Mouse (Mus musculus): ENCODE data around the gene Pigm. TPM values are rescaled to one million over a fixed set of nuclear protein-coding genes. Genes with fewer than 3 reads are reported as not detected.
A peak's percentile ranks its signal among the peaks of the same experiment; 100 is the strongest.

The Pigm gene
- polyA plus RNA-seq, 1 experiment from 2014 or later, result 7.8 TPM

GRCm38 (mm10) chr1:172335804-172336203, 40.5 kb upstream of the Pigm start:
- H3K4me2 ChIP-seq (replicated peaks; ENCODE audit: low read depth, low read length), result no peak overlapping the region
- H3K27me3 ChIP-seq (ENCODE audit: insufficient read depth, low read length), result peaks cover 28% of the 10 kb centered on the region
- peaks cover 6% of the 10 kb centered on the region; the same call in 1 of the 2 replicates for H3K4me1 ChIP-seq (ENCODE audit: insufficient read depth, low read length)
- WGBS, result 69% methylated on average over 15 of the region's 15 CpGs
- no peak overlapping the region for H3K27ac ChIP-seq (ENCODE audit: low read length)
- no peak overlapping the region for H3K9ac ChIP-seq (replicated peaks; ENCODE audit: low read length)
- ATAC-seq (ENCODE audit: low FRiP score, low TSS enrichment), result no peak
- no peaks in the 10 kb centered on the region for H3K36me3 ChIP-seq (ENCODE audit: insufficient read depth, low read length)
- no peaks in the 10 kb centered on the region for H3K9me3 ChIP-seq (ENCODE audit: low read length)
- no peak overlapping the region for H3K4me3 ChIP-seq (ENCODE audit: low read length)

GRCm38 (mm10) chr1:172337411-172338185, 38.7 kb upstream of the Pigm start:
- Histone ChIP-seq H3K9me3 (ENCODE audit: low read length) (no peaks in the 10 kb centered on the region), H3K4me1 (ENCODE audit: insufficient read depth, low read length) (peaks cover 9% of the 10 kb centered on the region), H3K4me2 (replicated peaks; ENCODE audit: low read depth, low read length) (no peak overlapping the region), H3K4me3 (ENCODE audit: low read length) (no peak overlapping the region), H3K9ac (replicated peaks; ENCODE audit: low read length) (no peak overlapping the region), H3K36me3 (ENCODE audit: insufficient read depth, low read length) (no peaks in the 10 kb centered on the region), H3K27me3 (ENCODE audit: insufficient read depth, low read length) (peaks cover 39% of the 10 kb centered on the region), H3K27ac (ENCODE audit: low read length) (no peak overlapping the region)
- ATAC-seq (ENCODE audit: low FRiP score, low TSS enrichment), result no peak
- WGBS, result 42% methylated on average over 2 of the region's 2 CpGs

GRCm38 (mm10) chr1:172340729-172341321, 35.5 kb upstream of the Pigm start, which contains the start of gene Kcnj10:
Gene Kcnj10, plus strand, starts transcription at chr1:172341210.
- Histone ChIP-seq H3K9ac (replicated peaks; ENCODE audit: low read length) (peak within 1 kb of the TSS; percentile 46), H3K27me3 (ENCODE audit: insufficient read depth, low read length) (peaks cover 41% of the 10 kb centered on the region), H3K4me2 (replicated peaks; ENCODE audit: low read depth, low read length) (peak within 1 kb of the TSS; percentile 74), H3K4me3 (ENCODE audit: low read length) (peak within 1 kb of the TSS; percentile 53), H3K9me3 (ENCODE audit: low read length) (no peaks in the 10 kb centered on the region), H3K4me1 (ENCODE audit: insufficient read depth, low read length) (peaks cover 9% of the 10 kb centered on the region), H3K27ac (ENCODE audit: low read length) (no peak within 1 kb of the TSS), H3K36me3 (ENCODE audit: insufficient read depth, low read length) (no peaks in the 10 kb centered on the region)
- WGBS, result 3% methylated on average over 36 of the region's 38 CpGs
- ATAC-seq (ENCODE audit: low FRiP score, low TSS enrichment), result peak; percentile 94

- Histone ChIP-seq H3K27ac (ENCODE audit: low read length) (no peak overlapping the region), H3K9ac (replicated peaks; ENCODE audit: low read length) (peak overlapping the region; percentile 46), H3K4me3 (ENCODE audit: low read length) (peak overlapping the region; percentile 53), H3K36me3 (ENCODE audit: insufficient read depth, low read length) (no peaks in the 10 kb centered on the region), H3K4me2 (replicated peaks; ENCODE audit: low read depth, low read length) (peak overlapping the region; percentile 74), H3K4me1 (ENCODE audit: insufficient read depth, low read length) (peaks cover 9% of the 10 kb centered on the region), H3K27me3 (ENCODE audit: insufficient read depth, low read length) (peaks cover 41% of the 10 kb centered on the region), H3K9me3 (ENCODE audit: low read length) (no peaks in the 10 kb centered on the region)
- ATAC-seq (ENCODE audit: low FRiP score, low TSS enrichment), result no peak; the same call in none of the 2 replicates
- 19% methylated on average over 10 of the region's 10 CpGs for WGBS
Measured at GRCm38 (mm10) chr1:172341386-172341785, 35.0 kb upstream of the Pigm start.

GRCm38 (mm10) chr1:172342729-172343128, 33.6 kb upstream of the Pigm start:
- peaks cover 41% of the 10 kb centered on the region for H3K27me3 ChIP-seq (ENCODE audit: insufficient read depth, low read length)
- H3K36me3 ChIP-seq (ENCODE audit: insufficient read depth, low read length), result no peaks in the 10 kb centered on the region
- no peaks in the 10 kb centered on the region for H3K9me3 ChIP-seq (ENCODE audit: low read length)
- WGBS, result 77% methylated on average over 3 of the region's 3 CpGs
- no peak overlapping the region for H3K9ac ChIP-seq (replicated peaks; ENCODE audit: low read length)
- 0 out of 2 replicates have a peak overlapping the region, but pooled peaks have one; percentile 74 for H3K4me2 ChIP-seq (replicated peaks; ENCODE audit: low read depth, low read length)
- no peak overlapping the region for H3K4me3 ChIP-seq (ENCODE audit: low read length)
- no peak for ATAC-seq (ENCODE audit: low FRiP score, low TSS enrichment)
- no peak overlapping the region for H3K27ac ChIP-seq (ENCODE audit: low read length)
- H3K4me1 ChIP-seq (ENCODE audit: insufficient read depth, low read length), result peaks cover 9% of the 10 kb centered on the region

- no peak overlapping the region for H3K4me3 ChIP-seq (ENCODE audit: low read length)
- no peak for ATAC-seq (ENCODE audit: low FRiP score, low TSS enrichment)
- H3K36me3 ChIP-seq (ENCODE audit: insufficient read depth, low read length), result no peaks in the 10 kb centered on the region
- H3K9ac ChIP-seq (replicated peaks; ENCODE audit: low read length), result no peak overlapping the region
- H3K4me1 ChIP-seq (ENCODE audit: insufficient read depth, low read length), result peaks cover 9% of the 10 kb centered on the region
- peaks cover 34% of the 10 kb centered on the region for H3K27me3 ChIP-seq (ENCODE audit: insufficient read depth, low read length)
- 69% methylated on average over 3 of the region's 3 CpGs for WGBS
- H3K4me2 ChIP-seq (replicated peaks; ENCODE audit: low read depth, low read length), result no peak overlapping the region
- H3K27ac ChIP-seq (ENCODE audit: low read length), result no peak overlapping the region
- no peaks in the 10 kb centered on the region for H3K9me3 ChIP-seq (ENCODE audit: low read length)
Measured at GRCm38 (mm10) chr1:172343914-172344313, 32.4 kb upstream of the Pigm start.

- Histone ChIP-seq H3K27me3 (ENCODE audit: insufficient read depth, low read length) (peaks cover 26% of the 10 kb centered on the region), H3K4me3 (ENCODE audit: low read length) (no peak overlapping the region), H3K9ac (replicated peaks; ENCODE audit: low read length) (no peak overlapping the region), H3K4me1 (ENCODE audit: insufficient read depth, low read length) (peaks cover 15% of the 10 kb centered on the region), H3K9me3 (ENCODE audit: low read length) (no peaks in the 10 kb centered on the region), H3K4me2 (replicated peaks; ENCODE audit: low read depth, low read length) (no peak overlapping the region), H3K36me3 (ENCODE audit: insufficient read depth, low read length) (no peaks in the 10 kb centered on the region), H3K27ac (ENCODE audit: low read length) (no peak overlapping the region)
- WGBS, result 78% methylated on average over 7 of the region's 7 CpGs
- ATAC-seq (ENCODE audit: low FRiP score, low TSS enrichment), result no peak
Measured at GRCm38 (mm10) chr1:172344820-172345219, 31.5 kb upstream of the Pigm start.

- WGBS, result 76% methylated on average over 10 of the region's 10 CpGs
Measured at GRCm38 (mm10) chr1:172346707-172347106, 29.6 kb upstream of the Pigm start.

GRCm38 (mm10) chr1:172347382-172347781, 29.0 kb upstream of the Pigm start:
- Histone ChIP-seq H3K9ac (replicated peaks; ENCODE audit: low read length) (no peak overlapping the region), H3K4me2 (replicated peaks; ENCODE audit: low read depth, low read length) (no peak overlapping the region), H3K27ac (ENCODE audit: low read length) (no peak overlapping the region), H3K27me3 (ENCODE audit: insufficient read depth, low read length) (peaks cover 15% of the 10 kb centered on the region), H3K9me3 (ENCODE audit: low read length) (no peaks in the 10 kb centered on the region), H3K36me3 (ENCODE audit: insufficient read depth, low read length) (no peaks in the 10 kb centered on the region), H3K4me3 (ENCODE audit: low read length) (no peak overlapping the region), H3K4me1 (ENCODE audit: insufficient read depth, low read length) (peaks cover 25% of the 10 kb centered on the region)
- WGBS, result 87% methylated on average over 12 of the region's 12 CpGs
- ATAC-seq (ENCODE audit: low FRiP score, low TSS enrichment), result no peak

More at GRCm38 (mm10) chr1:172346707-172347106, 29.6 kb upstream of the Pigm start:
- Histone ChIP-seq H3K4me3 (ENCODE audit: low read length) (no peak overlapping the region), H3K27me3 (ENCODE audit: insufficient read depth, low read length) (peaks cover 22% of the 10 kb centered on the region), H3K27ac (ENCODE audit: low read length) (no peak overlapping the region), H3K36me3 (ENCODE audit: insufficient read depth, low read length) (no peaks in the 10 kb centered on the region), H3K9ac (replicated peaks; ENCODE audit: low read length) (no peak overlapping the region), H3K4me2 (replicated peaks; ENCODE audit: low read depth, low read length) (no peak overlapping the region), H3K4me1 (ENCODE audit: insufficient read depth, low read length) (peaks cover 24% of the 10 kb centered on the region), H3K9me3 (ENCODE audit: low read length) (no peaks in the 10 kb centered on the region)
- ATAC-seq (ENCODE audit: low FRiP score, low TSS enrichment), result no peak

GRCm38 (mm10) chr1:172349504-172349903, 26.8 kb upstream of the Pigm start:
- Histone ChIP-seq H3K4me3 (ENCODE audit: low read length) (no peak overlapping the region), H3K27me3 (ENCODE audit: insufficient read depth, low read length) (peaks cover 11% of the 10 kb centered on the region), H3K9me3 (ENCODE audit: low read length) (no peaks in the 10 kb centered on the region), H3K9ac (replicated peaks; ENCODE audit: low read length) (peak overlapping the region; percentile 40), H3K4me2 (replicated peaks; ENCODE audit: low read depth, low read length) (no peak overlapping the region), H3K36me3 (ENCODE audit: insufficient read depth, low read length) (no peaks in the 10 kb centered on the region), H3K4me1 (ENCODE audit: insufficient read depth, low read length) (peaks cover 25% of the 10 kb centered on the region), H3K27ac (ENCODE audit: low read length) (peak overlapping the region; percentile 89)
- no peak for ATAC-seq (ENCODE audit: low FRiP score, low TSS enrichment)
- 60% methylated on average over 5 of the region's 5 CpGs for WGBS

All from kidney, embryonic 16.5 days (tissue).